Mouse (Mus musculus) kidney, postnatal 36 days (tissue): ENCODE measurements around the gene Kcnk2.
A peak's percentile ranks its signal among the peaks of the same experiment; 100 is the strongest.

ENCODE experiments used
- DNase-seq, 2 experiments: peaks; one replicate each; pipeline ENCODE4 v3.0.0; 2021 to 2022; ENCODE audit warnings: mixed read lengths in 2 of 2

Gene Kcnk2

DNA sequence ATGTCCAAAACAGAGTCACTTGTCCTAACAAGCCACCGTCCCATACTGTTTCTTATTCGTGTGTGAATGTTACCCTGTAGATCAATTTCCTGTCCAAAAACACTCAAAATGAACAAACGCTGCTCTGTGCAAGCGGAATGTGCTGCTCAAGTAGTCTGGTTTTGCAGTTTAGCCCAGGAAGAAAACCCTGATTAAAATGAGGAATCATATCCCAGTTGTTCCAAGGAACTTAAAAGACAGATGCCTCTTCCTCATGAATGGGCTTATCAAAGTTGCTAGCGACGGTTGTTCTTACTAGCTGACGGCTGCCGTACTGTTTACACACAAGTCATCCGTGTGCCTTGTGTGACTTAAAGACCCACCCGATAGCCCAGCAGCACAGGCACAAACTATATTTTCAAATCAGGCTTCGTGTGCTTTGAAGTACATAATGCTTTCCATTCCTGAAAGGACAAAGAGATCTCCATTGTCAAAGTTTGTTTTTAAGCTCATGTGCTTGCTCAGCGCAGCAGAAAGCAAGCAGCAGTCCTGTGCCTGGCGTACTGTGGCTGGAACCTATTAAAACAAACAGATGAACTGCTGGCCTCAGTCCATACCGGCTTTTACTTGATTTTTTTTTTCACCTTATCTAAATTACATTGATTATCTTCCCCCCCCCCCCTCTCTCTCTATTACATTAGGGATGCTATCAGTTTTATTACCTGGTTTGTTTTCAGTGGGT, at the start of gene Kcnk2:
Kcnk2 (minus strand) TSS at position 51 of the 721 bp plus-strand sequence.
- no peak for DNase-seq

DNA sequence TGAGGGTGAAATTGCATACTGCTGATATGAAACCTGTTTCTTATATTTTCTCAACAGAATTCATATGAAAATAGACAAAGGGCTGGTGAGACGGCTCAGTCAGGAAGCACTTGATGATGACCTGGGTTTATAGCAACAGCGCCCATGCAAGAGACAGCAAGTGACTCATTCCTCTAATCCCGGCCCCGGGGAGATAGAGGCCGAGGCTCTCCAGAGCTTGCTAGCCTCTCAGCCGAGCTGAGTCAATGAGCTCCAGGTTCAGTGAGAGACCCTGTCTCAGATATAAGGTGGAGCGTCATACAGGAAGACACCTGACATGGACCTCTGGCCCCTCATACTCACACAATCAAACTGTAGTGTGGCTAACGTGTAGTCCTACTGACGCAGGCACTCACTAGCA, 38.7 kb upstream of the Kcnk2 start:
- DNase-seq: no peak

DNA sequence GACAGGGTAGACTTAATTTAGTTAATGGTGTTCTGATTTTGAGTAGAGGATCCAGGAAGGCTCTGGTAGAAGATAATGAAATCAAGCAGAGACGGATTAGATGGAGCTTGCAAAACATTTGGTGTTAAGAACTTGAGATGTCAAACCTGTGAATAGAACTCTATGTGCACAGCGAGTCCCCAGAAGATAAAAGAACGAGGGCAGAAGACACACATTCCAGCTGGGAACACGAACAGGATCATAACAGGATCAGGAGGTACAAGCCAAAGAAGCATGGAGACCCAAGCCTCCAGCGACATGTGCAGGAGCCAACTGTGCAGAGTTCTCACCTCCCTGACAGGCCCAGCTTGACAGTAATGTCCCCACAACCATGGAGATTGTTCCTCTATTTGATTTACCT, 35.1 kb upstream of the Kcnk2 start:
- DNase-seq: no peak

DNA sequence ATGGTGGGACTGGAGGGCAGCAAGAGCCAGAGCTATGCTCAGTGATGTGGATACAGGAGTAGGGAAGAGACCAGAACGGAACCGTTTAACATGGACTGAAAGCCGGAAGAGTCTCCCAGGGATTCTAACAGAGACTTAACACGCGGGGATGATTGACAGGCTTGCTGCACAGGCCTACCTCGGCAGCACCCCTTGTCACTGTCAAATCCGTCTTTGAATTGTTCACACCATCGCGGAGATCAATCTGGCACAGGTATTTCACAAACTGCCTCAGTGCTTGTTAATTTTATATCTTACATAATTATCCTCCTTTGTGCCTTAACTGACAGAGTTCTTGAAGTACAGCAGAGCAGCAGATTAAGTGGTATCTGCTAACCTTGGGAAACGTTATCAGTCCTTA, 33.4 kb upstream of the Kcnk2 start:
- DNase-seq: no peak

DNA sequence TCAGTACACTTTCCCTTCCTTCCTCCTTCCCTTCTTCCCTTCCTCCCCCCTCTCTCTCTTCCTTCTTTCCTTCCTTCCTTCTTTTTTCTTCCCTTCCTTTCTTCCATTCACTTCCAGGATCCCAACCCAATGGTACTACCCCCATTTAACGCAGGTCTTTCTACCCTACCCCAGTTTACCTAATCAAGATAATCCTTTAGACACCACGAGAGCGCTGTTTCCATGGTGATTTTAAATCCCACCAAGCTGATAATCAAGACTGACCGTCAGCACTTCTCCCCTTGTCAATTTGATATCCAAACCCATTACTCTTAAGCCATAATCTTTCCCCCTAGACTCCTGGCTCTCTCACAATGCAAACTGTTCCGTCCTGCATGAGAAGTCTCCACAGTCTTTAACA, 29.4 kb upstream of the Kcnk2 start:
- no peak for DNase-seq

DNA sequence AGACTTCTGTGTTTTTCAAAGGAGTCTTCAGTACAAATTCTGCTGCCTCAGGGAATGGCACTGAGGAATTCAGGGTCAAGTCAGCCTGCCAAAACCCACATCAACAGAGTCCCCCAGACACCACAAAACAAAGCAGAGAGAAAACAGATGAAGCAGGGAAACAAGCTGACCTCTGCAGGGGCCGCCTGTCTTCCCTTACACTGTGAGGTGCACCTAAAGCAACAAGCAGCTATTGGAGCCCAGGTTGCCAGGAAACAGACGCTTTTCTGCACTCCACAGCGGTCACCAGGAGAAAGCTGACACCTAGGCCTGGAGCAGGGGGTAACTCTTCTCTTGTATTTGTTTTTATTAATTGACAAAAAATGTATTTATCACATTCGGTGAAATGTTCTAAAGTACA, 28.5 kb upstream of the Kcnk2 start:
- peak in 1 of 2 experiments; percentile 4 for DNase-seq

DNA sequence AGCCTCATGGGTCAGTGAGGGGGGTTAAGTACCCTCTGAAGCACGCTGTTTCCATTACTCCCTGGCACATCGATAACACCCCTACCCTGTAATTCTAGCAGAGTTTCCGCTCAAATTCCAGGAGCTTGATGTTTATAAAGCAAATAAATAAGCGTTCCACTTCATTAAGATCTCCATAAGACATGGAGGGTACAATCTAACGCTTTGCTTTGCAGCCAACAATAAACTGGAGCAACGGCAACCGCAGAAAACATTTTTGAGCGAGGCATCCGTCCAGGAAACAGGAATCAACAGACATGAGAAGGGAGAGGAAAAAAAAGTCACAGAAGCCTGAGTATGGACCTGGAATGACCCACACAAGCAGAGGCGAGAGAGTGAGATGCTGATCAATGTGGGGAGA, 27.5 kb upstream of the Kcnk2 start:
- no peak for DNase-seq

DNA sequence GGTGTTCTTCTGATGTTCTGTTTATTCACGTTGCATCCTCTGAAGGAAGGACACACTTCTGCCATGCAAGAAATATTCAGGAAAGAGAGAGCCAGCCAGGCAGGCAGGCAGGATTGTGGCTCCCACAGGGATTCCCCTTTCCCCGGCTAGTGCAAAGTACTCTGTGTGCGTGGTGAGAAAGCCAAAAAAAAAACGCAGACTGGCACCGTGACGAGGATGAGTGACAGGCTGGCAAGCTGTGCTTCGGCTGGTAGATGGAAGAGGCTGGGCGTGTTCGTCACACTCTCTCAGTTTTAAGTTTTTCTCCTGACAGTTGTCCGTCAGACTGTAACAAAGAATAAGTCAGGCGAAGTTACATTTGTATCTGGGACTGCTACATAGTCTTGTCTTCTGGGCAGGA, 24.2 kb upstream of the Kcnk2 start:
- DNase-seq: no peak

DNA sequence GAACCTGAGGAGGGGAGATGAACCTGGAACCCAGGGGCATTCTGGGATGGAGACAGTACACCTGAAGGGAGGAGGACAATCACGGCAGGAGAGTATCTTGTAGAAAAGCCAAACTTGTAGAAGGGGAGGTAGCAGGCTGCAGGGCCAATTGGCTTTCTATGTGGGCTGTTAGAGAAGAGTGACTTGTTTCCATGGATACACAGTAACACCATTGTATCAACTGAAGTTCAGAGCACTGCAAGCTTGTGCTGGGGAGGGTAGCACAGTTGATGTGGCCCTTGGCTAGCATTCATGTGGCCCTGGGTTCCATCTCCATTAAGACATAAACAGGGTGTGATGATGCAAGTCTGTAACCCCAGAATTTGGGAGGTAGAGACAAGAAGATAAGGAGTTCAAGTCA, 17.8 kb upstream of the Kcnk2 start:
- no peak for DNase-seq

DNA sequence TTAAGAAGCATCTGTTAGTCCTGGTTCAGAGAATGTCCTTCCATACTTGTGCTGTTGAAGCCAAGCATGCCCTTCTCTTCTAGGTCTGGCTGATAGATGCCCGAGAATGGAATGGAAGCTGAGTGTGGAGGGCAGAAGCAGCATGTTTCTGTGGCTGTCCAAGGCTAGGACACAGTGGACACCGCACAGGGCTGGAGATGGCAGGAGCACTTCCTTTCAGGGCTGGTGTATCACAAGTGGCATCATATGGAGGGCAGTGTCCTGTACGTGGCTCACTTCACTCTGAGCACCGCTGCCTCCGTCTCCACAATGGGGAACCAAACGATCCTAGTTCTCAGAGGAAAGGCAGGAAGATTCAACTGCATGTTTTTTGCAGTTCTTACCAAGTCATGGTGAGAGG, 7.8 kb upstream of the Kcnk2 start:
- no peak for DNase-seq

DNA sequence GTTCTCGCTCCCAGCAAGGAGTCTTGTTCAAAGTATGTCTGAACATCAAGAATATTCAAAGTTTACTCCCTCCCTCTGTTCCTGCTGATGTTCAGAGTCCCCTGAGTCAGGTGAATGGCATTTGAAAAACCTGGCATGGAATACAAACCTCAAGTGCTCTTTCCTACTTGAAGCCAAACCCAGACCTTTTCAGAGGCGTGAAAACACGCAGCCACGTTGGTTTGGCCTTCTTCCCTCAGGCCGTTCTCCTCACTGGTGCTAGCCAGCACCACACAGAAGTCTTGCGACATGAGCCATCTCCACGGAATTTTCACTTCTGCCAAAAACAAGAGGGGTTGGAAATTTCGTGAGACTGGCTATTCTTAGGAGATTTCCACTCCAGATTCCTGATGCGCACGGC, 3.1 kb upstream of the Kcnk2 start:
- DNase-seq: no peak

DNA sequence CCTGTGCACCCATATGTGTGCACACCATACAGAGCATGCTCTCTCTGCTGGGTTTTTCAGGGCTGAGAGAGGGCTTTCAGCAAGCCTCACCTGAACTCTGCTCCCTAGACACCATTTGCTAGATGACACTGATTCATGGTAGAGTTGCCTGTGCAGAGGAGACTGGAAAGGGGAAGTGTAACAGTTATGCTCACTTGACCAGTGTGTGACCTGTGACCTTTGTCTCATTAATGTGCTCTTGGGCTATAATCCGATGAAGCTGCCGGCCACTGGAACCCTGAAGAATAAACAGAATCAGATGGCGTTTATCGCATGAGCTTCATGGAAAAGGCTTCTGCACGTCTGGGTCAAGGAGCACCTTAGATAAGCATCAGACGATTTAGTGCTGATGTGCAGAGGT, 1.5 kb upstream of the Kcnk2 start:
- no peak for DNase-seq

DNA sequence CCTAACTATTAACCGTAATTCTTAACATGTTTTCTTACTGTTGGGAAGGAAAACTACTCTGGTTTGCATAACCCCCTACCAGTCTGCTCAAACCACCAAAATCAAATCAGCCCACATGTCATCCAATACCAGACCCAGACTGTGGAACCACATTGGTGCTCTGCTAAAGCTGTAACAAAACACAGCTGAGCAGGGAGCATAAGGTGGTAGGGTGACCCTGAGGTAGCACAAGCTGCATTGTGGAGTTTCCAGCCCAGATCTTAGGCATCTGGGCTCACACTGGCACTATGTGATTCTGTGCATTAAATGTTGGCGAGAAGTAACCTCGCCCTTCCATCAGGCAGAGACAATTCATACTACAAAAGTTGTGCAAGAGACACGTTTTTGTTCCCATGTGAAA, 1.1 kb upstream of the Kcnk2 start:
- no peak for DNase-seq

DNA sequence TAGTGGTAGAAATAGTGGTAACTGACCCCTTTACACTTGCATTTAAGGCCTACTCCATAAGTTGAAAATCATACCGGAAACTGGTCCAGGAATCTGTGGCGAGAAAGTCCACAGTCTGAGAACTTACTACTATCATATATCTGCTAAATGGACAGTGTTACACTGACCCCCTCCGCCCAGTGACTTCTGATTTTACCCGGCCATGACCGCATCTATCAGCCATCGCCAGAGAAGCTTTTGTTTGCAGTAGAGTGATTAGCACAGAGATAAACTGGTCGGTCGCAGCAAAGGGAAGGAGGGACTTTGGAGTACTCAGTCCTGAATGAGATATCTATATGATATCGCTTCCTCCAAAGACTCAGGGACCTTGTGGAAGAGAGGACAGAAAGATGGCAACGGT, 15.2 kb downstream of the Kcnk2 start:
- no peak for DNase-seq

DNA sequence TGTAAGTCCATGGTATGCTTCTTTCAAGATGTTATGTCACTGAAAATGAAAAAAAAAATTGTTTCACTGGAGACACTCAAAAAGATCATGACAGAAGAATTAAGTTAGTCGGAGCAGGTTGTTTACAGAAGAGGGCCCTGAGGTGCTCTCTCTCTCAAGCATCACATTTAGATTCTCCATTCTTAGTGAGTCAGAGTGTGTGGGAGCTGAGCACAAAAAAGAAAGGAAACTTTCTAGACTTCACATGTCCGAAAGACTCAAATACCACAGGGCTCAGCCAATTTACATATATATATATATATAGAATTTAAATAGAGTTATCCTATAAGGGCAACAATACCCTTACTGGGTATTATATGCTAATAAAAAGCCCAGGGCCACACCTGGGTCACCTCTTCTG, 15.9 kb downstream of the Kcnk2 start:
- no peak for DNase-seq

DNA sequence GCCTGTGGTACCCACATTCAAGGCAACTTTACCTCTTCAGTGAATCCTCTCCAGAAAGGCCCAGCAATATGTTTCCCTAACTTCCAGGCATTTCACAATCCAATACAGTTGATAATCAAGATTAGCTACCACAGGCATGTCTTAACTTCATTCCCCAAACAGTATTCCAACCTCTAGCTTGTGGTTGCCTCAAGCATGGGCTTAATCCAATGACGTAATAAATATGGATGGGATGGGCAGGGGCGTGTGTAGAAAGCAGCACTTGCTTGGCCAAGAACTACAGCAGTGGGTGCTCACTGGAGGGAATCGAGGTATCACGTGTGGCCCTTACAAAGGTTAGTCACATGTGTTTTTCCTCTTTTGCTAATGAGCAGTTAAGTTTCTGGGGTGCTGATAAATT, 34.4 kb downstream of the Kcnk2 start:
- no peak for DNase-seq

DNA sequence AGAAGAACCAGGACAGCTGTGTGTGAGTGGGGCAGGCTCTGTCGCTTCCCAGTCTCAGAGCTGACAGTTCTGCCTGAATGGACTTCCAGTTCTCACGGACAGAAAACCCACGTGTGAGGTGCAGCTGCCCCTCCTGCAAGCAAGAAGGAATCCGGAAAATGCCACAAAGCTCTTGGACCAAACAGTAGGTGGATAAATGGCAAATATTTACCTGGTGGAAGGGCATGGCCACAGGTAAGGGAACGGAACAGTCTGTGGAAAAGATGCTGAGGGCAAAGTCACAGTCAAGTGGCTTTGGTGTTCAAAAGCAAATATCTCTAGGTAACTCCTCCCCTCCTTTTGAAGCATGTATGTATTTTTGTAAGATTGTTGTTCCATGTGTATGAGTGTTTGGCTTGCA, 37.9 kb downstream of the Kcnk2 start:
- peak in 1 of 2 experiments; percentile 4 for DNase-seq

DNA sequence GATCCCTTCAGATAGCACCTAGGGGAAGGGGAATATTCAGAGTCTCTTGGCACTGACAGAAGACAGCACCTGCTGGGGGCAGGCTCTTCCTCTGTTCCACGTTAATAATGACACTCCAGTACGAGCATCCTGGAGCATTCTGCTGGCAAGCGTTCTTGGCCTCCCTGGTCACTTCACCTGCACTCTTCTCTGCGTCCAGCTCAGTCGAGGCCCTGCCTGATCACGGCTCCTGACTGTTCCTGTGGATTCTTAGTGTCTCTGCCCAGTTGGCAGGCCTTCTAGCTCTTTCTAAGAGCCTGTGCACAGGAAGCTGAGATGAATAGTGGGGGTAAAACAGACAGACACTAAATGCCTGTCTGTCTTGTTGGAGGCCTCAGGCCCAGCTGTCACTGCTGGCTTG, 39.5 kb downstream of the Kcnk2 start:
- no peak for DNase-seq

DNA sequence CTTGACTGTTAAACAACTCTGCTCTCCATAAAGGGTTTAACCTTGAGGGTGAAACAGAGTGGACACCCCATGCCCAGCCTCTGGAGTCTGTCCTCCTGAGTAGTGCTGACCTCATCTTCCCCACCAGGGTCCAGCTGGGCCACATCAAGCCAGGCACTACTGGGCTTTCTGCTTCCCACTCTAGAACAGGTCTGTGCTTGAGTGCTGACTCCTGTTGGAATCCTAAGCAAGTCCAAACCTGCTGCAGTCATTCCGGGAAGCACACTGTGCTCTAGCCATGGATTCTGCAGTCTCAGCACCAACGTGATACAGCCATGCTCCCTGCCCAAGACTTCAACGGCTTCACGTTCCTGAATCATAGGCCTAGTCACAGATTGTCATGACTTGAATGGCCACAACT, 42.4 kb downstream of the Kcnk2 start:
- no peak for DNase-seq

DNA sequence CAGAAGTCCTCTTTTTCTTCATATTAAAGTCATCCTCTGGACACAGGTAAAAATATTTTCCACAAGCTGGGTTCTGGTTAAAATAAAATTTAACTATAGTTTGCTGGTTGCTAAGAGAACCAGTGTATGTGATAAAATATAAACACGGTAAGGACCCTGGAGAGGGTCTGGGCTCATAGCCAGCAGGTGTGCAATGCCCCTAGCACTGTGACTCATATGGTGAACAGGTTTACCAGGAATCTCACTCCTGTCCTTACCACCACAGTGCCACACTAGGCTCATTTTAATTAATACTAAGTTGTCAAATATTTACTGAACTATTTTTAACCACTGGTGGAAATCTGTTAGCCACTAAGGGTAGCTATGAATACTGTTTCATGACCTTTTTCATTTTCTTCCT, 48.2 kb downstream of the Kcnk2 start:
- no peak for DNase-seq

DNA sequence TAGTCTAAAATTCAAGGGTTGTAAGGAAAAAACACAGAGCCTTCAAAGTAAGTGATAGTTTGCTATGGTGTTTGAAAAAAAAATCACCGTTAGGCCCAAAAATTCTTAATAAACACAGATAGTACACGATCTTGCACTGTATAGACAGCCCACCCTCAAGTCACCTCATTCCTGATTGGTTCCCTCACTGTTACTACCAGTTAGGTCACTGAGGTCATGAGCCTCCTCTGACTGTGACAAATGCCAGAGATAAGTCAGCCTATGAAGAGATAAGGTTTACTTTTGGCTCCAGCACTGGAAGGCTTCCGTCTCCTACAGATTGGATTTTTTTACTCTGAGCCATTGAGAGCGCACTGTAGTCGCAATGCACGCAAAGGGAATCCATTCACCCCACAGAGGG, 50.3 kb downstream of the Kcnk2 start:
- DNase-seq: no peak

DNA sequence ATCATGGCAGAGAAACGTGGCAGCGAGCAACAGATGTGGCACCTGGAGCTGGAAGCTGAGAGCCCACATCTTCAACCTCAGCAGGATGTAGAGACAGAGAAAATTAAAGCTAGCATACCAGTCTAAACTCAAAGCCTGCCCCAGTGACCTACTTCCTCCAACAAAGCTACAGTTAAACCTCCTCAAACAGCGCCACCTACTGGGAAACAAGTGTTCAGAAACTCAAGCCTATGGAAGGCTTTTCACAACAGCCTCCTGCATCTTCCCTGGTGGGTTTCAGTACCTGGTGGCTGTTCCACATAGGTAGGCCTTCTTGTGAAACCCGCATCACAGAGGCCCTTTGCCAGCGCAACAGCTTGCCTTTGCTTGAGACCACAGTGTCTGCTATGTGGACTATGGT, 52.9 kb downstream of the Kcnk2 start:
- DNase-seq: peak in 1 of 2 experiments; percentile 5

DNA sequence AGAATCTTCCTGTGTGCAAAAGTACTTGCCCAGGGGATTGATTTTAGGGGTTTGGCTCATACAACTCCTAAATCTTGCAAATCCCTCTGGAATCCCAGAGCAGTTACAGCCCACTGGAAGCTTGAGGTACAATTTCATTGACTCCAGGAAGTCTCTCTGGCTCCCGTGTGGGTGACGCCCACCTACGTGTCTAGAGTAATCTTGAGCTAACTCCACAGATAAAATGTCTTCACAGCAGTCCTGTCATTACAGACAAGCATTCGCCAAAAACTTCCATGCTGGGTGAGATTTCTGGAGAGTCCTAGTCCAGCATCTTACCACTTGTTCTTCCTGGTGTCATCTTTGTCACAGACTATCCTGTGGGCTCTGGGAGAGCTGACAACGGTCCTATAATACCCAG, 56.9 kb downstream of the Kcnk2 start:
- no peak for DNase-seq

DNA sequence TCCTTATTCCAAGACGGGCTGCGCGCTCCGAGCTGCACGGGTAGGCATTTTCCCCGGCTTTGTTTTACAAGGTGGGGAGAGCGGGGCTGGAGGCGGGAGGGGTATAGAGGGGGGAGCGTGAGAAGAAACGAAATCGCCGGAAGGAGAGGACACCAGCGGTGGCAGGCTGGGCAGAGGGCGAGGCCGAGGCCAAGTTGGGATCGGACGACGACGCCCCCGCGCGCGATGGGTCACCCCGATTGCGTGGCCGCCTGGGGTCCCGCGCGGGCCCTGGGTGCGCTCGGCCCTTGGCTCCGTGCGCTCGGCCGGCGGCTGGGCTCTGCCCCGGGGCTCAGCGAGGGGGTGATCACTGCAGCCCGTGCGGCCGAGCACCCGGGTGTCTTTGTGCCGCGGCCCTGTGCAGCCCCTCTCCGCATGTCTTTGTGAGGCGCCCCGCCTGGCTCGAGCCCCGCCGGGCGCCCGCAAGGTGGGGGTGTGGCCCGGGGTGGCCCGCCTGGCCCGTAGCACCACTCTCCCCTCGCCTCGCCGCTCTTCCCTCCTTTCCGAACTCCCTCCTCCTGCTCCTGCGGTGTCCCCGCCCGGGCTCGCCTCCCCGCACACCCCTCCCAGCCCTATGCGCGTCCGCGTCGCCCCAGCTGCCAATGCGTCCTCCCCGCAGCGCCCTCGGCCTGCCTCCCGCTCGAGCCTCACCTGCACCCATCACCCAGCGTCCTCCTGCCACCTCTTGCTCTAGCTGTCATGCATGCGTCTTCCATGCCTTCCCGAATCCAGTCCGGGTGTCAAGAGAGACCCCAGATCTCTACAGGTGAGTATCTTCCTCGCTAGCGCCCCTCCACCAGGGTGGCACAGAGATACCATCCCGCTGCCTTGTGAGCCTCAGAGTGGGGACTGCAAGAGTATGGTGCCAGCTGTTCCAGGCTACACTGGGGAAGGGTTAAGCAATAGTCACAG, 58.5 kb downstream of the Kcnk2 start:
- DNase-seq: peak in 1 of 2 experiments; percentile 19
